Mouse (Mus musculus) thymus, adult 2 months (tissue): ENCODE data around the gene Plxnb1.

ENCODE experiments used
- CTCF ChIP-seq: fragments of 200-500 bp; IDR thresholded peaks from 2 replicates; pipeline ENCODE4 v1.5.1; 2012; ENCODE audit warnings: mild to moderate bottlenecking, control low read depth, low read length, moderate library complexity, borderline replicate concordance; ENCODE audit not compliant: control insufficient read depth, poor library complexity, insufficient read depth; ENCODE audit errors: extremely low read depth
- POLR2A ChIP-seq: fragments of 200-500 bp; IDR thresholded peaks from 2 replicates; pipeline ENCODE4 v1.6.1; 2012; ENCODE audit warnings: mild to moderate bottlenecking, low read length, control low read depth, moderate library complexity; ENCODE audit not compliant: control insufficient read depth, poor library complexity, insufficient read depth; ENCODE audit errors: extremely low read depth

DNA sequence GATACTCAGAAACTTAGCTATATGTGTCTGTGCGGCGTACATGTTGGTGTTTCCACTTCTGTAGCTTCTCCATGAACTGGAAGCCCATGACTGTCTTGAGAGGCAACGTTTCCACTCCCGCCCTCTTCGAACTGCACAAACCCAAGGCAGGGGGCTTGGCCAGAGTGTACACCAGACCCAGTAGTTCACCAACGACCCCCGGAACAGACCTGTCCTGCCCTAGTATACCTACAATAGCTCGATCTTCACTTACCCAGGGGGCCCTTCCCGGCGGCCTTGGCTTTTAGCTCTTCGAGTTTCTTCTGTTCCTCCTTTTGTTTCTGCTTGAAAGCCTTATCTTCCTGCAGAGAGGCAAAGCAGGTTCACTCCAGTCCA lies 13.5 kb upstream of the Plxnb1 start:
- no peak for TF ChIP-seq POLR2A
- no peak for TF ChIP-seq CTCF
